Mouse (Mus musculus) skeletal muscle tissue, postnatal 0 days (tissue): ENCODE measurements around the gene Casz1. TPM values are rescaled to one million over a fixed set of nuclear protein-coding genes. Genes with fewer than 3 reads are reported as not detected.

Source experiments
- polyA plus RNA-seq: library from polyadenylated mRNA; unstranded; fragments of >200 nt; fragmentation: Nextera tagmentation; extraction: Ambion mirVana; gene quantifications from 2 replicates; pipeline ENCODE4 v1.2.1, GENCODE M21; 2015

Casz1 gene
- polyA plus RNA-seq, result 11.2 and 12.3 TPM in 2 replicates

DNA sequence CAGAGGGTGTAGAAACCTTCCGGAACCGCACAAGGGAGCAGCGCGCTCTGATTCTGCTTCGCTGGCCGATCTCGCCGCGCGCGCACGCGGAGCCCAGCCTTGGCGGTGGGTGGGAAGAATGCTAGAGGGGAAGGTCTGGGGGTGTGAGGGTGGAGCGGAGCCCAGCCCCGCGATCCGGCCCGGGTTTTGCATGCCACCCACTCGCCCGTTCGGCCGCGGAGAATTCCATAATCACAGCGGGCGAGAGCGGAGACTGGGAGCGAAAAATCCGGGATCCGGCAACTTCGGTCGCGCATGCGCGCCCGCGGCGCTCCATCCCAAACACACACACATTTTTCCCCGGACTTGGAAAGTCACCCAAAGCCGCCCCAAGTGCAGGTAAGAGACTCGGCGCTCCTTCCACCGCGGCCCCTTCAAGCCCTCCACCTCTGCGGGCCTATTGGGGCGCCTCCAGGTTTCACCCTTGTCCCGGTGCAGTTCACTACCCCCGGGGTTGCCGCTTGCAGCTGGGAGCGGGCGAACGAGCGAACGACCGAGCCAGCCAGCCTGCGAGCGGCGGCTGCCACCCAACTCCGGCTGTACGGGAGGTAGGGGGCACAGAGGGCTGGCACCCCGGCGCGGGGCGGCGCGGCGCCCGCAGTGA is at the start of gene Casz1:
TSS of gene Casz1 (plus strand) at position 293 of the 643 bp plus-strand sequence.

Other genes with a start within 250 kb of the Casz1 start
- gene Exosc10, start 246.0 kb upstream of the Casz1 start, polyA plus RNA-seq, result 31.8 and 35.0 TPM in 2 replicates
- 60.5 and 82.8 TPM in 2 replicates for gene Srm, start 212.9 kb upstream of the Casz1 start, polyA plus RNA-seq
- 0.21 TPM in 1 of 2 replicates, not detected in the other for gene Masp2, start 201.9 kb upstream of the Casz1 start, polyA plus RNA-seq
- 96.4 and 106 TPM in 2 replicates for gene Tardbp, start 177.4 kb upstream of the Casz1 start, polyA plus RNA-seq
- gene Gm572, start 161.1 kb upstream of the Casz1 start, polyA plus RNA-seq, result 0.18 and 0.58 TPM in 2 replicates